Mouse (Mus musculus) fat pad, adult 2 months (tissue): Measurements from ENCODE around the gene Txk.

Experiments used
- DNase-seq: peaks from one replicate; pipeline ENCODE4 v3.0.0-alpha.2; 2011; ENCODE audit warnings: low read depth, low spot score; ENCODE audit errors: extremely low read depth

The Txk gene

DNA sequence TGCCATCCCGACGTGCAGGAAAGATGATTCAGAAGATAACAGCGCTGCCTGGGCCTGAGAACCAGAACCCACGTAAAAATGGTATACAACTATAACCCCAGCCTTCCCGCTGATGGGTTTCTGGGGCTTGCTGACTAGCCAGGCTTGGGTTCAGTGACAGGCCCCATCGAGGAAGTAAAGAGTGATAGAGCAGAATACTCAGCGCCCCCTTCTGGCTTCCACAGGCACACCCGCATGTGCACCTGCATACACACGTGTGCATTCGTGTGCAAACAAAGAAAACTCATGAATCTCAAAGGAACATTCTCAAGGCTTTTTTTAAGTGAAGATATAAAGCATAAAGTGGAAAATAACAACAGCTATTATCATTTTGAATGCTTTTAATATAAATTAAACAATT, 106.4 kb downstream of the Txk start:
- DNase-seq, result no peak
